Mouse (Mus musculus): ENCODE measurements around the gene Stmnd1. TPM values are rescaled to one million over a fixed set of nuclear protein-coding genes. Genes with fewer than 3 reads are reported as not detected.
"Not testable (repeated sequence)": the region's sequence is repeated elsewhere in the genome, so short reads cannot be mapped to it uniquely, and the experiment has no call there.

Gene Stmnd1
- polyA plus RNA-seq, 1 experiment from 2014 or later, result not detected

DNA sequence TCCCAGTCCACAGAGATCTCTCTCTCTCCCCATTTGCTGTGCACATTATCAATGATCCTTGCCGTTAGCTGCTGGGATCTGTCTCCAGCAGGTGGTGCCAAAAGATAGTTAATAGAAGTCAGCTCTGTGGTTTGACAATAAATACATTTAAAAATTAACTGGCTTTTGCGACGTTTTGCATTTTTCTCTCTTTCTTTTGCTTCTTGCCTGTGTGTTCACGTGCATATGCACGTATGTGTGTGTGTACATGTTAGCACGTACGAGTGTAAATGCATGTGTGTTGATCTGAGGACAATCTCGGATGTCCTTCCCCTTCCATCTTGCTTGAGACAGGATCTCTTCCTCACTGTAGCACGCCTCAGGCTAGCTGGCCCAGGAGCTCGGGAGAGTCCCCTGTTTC, 37.3 kb downstream of the Stmnd1 start:
- H3K4me1 ChIP-seq, result no peaks in the 10 kb centered on the region
- 58% methylated on average over 10 of the region's 10 CpGs for WGBS
- no peak overlapping the region for H3K27ac ChIP-seq
- DNase-seq (ENCODE audit: extremely low spot score, low spot score), result no peak
- no peaks in the 10 kb centered on the region for H3K9me3 ChIP-seq
- no peak overlapping the region for H3K4me3 ChIP-seq
- no peaks in the 10 kb centered on the region for H3K36me3 ChIP-seq (replicated peaks)
- no peaks in the 10 kb centered on the region for H3K27me3 ChIP-seq (ENCODE audit: poor library complexity, severe bottlenecking)

DNA sequence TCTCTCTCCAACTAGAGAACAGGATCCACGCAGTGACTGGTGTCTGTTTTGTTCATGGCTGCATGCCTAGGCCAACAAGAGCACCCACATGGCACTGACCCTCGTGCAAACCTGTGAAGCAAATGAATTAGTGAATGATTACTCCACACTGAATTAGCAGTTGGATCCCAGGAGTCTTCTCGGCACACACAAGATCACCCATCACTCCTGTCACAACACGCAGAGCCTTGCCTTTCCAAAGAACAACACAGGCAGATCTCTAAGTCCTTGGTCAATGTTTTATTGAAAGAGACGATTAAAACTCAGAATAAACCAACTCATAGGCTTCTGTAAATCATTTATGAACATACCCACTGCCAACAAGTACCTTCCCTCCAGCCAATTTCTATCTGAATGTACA, 39.7 kb downstream of the Stmnd1 start:
- no peak for DNase-seq (ENCODE audit: extremely low spot score, low spot score)
- Histone ChIP-seq H3K27ac (no peak overlapping the region), H3K4me3 (no peak overlapping the region), H3K4me1 (no peaks in the 10 kb centered on the region), H3K9me3 (no peaks in the 10 kb centered on the region), H3K27me3 (ENCODE audit: poor library complexity, severe bottlenecking) (no peaks in the 10 kb centered on the region), H3K36me3 (replicated peaks) (no peaks in the 10 kb centered on the region)
- WGBS, result 78% methylated on average over 5 of the region's 5 CpGs

DNA sequence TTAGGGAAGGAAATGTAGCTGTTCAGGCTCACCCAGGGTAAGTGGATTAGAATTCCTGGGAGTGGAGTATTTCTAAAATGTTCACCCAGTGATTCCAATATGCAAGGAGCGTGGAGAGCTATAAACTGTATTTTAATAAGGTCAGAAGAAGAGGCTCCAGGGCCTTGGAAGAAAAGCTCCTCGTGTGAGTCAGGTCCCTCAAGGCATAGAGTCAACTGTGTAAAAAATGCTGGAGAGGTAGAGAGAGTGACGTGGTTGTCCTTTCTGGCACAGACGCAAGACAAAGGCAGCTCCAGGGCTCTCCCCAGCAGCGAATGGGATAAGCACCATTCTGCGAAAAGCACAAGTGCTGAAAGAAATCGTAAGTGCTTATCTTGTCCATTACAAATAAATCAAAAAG, 41.6 kb downstream of the Stmnd1 start:
- Histone ChIP-seq H3K9me3 (no peaks in the 10 kb centered on the region), H3K27ac (no peak overlapping the region), H3K4me1 (no peaks in the 10 kb centered on the region), H3K36me3 (replicated peaks) (no peaks in the 10 kb centered on the region), H3K27me3 (ENCODE audit: poor library complexity, severe bottlenecking) (no peaks in the 10 kb centered on the region), H3K4me3 (no peak overlapping the region)
- no peak for DNase-seq (ENCODE audit: extremely low spot score, low spot score)
- 89% methylated on average over 7 of the region's 7 CpGs for WGBS

DNA sequence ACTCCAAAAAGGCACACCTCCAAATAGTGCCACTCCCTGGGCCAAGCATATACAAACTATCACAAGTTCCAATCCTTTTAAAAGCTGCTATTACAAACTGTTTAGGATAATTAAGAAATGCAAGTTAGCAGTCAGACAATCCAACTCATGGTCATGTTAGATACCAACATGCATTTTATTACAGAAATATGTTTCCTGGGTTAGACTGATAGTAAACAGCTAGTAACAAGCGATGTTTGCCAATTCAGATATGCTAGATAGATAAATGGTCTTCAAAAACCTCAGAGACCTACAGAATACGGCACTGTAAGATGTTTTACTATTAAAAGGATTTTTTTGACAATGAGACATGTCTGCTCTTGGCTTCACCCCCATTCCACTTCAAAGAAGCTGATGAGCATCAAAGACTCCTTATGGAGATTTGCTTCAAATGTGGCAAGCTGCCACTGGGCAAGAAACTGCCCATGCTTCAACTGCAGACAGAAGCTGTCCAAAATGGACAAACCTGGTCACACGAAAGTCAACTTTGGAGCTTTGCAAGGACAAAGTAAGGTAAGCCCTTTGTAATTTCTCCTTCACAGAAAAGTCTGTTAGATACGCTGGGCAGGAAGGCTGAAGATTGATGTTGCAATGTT, 52.9 kb downstream of the Stmnd1 start:
- H3K27ac ChIP-seq, result no peak overlapping the region
- H3K36me3 ChIP-seq (replicated peaks), result no peaks in the 10 kb centered on the region
- H3K27me3 ChIP-seq (ENCODE audit: poor library complexity, severe bottlenecking), result no peaks in the 10 kb centered on the region
- H3K4me3 ChIP-seq, result no peak overlapping the region
- WGBS, result 90% methylated on average over 4 of the region's 4 CpGs
- DNase-seq (ENCODE audit: extremely low spot score, low spot score), result no peak
- no peaks in the 10 kb centered on the region for H3K4me1 ChIP-seq
- no peaks in the 10 kb centered on the region for H3K9me3 ChIP-seq

DNA sequence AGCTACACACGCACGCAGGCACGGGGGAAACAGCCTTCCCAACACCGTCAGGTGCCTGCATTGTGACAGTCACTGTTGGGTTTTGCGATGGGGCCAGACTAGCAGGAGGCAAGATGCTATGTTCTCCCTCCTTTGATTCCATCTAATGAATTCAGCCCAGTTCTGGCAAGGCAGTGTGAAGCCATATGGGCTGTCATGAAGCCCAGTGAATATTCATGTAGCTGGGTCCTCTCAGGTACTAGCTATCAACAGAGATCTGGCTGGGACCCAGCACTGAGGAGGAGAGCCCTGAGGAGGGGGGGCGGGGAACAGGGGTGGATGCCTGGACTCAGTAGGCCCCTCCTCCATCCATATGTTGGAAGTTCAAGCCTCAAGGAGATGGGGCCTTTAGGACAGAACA, 61.5 kb downstream of the Stmnd1 start:
- no peak for DNase-seq (ENCODE audit: extremely low spot score, low spot score)
- 86% methylated on average over 6 of the region's 6 CpGs for WGBS
- H3K4me1 ChIP-seq, result no peaks in the 10 kb centered on the region
- H3K27me3 ChIP-seq (ENCODE audit: poor library complexity, severe bottlenecking), result no peaks in the 10 kb centered on the region
- peaks cover 7% of the 10 kb centered on the region for H3K9me3 ChIP-seq
- no peak overlapping the region for H3K4me3 ChIP-seq
- H3K27ac ChIP-seq, result no peak overlapping the region
- no peaks in the 10 kb centered on the region for H3K36me3 ChIP-seq (replicated peaks)

DNA sequence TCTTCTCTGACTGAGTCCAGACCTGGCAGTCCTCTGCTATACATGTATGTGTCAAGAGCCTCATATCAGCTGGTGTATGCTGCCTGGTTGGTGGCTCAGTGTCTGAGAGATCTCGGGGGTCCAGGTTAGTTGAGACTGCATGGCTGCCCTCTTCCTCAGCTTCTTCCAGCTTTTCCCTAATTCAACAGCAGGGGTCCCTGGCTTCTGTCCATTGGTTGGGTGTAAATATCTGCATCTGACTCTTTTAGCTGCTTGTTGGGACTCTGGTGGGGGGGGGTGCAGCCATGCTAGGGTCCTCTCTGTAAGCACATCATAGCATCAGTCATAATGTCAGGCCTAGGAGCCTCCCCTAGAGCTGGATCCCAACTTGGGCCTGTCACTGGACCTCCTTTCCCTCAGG, 62.8 kb downstream of the Stmnd1 start:
- H3K27me3 ChIP-seq (ENCODE audit: poor library complexity, severe bottlenecking); H3K36me3 ChIP-seq (replicated peaks); H3K9me3 ChIP-seq; H3K4me3 ChIP-seq; H3K4me1 ChIP-seq; H3K27ac ChIP-seq; DNase-seq (ENCODE audit: extremely low spot score, low spot score): not testable (repeated sequence)
- WGBS, result 88% methylated on average over 1 of the region's 1 CpGs

DNA sequence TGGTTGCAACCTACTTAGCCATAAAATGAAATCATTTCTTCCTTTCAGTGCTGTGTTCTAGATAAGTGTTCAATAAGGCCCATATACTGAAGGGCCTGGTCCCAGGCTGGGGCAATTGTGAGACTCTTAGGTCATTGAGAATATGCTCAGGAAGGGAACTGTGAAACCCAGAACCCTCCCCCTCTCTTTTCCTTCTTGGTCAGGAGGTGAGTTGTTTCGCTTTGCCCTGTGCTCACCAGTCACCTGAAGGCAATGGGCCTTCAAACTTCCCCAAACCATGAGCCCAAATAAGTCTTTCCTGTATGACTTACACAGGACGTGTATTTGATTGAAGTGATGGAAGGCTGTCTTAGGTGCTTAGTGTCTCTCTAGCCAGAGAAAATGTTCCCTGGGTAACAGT, 64.3 kb downstream of the Stmnd1 start:
- Histone ChIP-seq H3K36me3 (replicated peaks) (no peaks in the 10 kb centered on the region), H3K4me1 (no peaks in the 10 kb centered on the region), H3K9me3 (peaks cover under 1% of the 10 kb centered on the region), H3K4me3 (no peak overlapping the region), H3K27ac (no peak overlapping the region), H3K27me3 (ENCODE audit: poor library complexity, severe bottlenecking) (no peaks in the 10 kb centered on the region)
- no peak for DNase-seq (ENCODE audit: extremely low spot score, low spot score)
- WGBS, result 87% methylated on average over 2 of the region's 2 CpGs

DNA sequence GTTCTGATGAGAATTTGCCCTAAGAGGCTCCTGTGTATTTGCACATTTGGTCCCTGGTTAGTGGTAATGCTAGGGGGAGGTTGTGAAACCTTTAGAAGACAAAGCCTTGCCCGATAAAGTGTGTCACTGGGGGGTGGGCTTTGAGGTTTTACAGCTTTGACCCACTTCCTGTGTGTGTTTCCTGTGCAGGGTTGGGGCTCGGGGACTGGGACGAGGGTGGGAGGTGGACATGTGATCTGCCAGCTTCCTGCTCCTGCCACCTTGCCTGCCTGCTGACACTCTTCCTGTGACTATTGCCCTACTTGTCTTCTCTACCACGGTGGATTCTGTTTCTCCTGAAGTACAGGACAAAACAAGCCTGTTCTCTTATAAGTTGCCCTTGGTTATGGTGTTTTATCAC, 66.4 kb downstream of the Stmnd1 start:
- no peaks in the 10 kb centered on the region for H3K27me3 ChIP-seq (ENCODE audit: poor library complexity, severe bottlenecking)
- no peaks in the 10 kb centered on the region for H3K4me1 ChIP-seq
- H3K27ac ChIP-seq, result no peak overlapping the region
- no peaks in the 10 kb centered on the region for H3K36me3 ChIP-seq (replicated peaks)
- DNase-seq (ENCODE audit: extremely low spot score, low spot score), result no peak
- WGBS, result 70% methylated on average over 4 of the region's 4 CpGs
- H3K4me3 ChIP-seq, result no peak overlapping the region
- no peaks in the 10 kb centered on the region for H3K9me3 ChIP-seq

DNA sequence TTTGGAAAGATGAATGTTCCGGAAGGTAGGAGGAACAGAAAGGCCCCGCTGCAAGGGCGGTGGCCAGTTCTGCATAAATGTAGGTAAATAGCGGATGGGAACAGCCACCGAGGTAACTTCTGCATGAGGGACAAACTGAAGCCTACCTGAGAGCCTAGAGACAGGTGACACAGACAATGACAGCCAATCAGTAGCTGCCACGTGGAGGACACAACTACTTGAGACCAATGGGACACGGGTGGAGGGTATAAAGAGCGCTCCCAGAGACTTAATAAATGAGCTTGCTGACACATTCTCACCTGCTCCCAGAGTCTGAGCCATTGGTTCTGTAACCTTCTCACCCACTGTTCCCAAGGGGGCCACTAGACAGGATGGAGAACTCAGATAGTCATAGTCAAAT, 67.1 kb downstream of the Stmnd1 start:
- H3K27ac ChIP-seq, result no peak overlapping the region
- H3K9me3 ChIP-seq, result no peaks in the 10 kb centered on the region
- H3K36me3 ChIP-seq (replicated peaks), result no peaks in the 10 kb centered on the region
- DNase-seq (ENCODE audit: extremely low spot score, low spot score), result no peak
- H3K4me3 ChIP-seq, result no peak overlapping the region
- 94% methylated on average over 8 of the region's 8 CpGs for WGBS
- H3K4me1 ChIP-seq, result no peaks in the 10 kb centered on the region
- H3K27me3 ChIP-seq (ENCODE audit: poor library complexity, severe bottlenecking), result no peaks in the 10 kb centered on the region

DNA sequence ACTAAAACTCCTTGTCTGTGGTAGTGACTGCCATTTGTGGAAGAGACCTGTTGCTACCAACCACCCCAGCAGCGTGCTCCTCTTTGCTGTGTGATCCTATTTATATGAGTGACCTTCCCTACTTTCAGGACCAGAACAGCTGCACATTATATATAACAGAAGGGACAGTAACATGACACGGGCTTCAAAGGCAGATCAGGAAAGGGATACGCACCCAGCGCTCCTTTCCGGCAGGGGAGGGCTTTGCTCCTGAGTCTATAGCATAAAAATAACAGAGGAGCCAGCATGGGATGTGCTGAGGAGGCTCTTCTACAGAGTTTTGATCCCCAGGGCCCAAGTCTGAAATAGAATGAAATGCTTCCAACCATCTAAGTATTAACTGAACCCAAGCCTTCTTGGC, 67.9 kb downstream of the Stmnd1 start:
- WGBS, result 79% methylated on average over 5 of the region's 5 CpGs
- no peak for DNase-seq (ENCODE audit: extremely low spot score, low spot score)

DNA sequence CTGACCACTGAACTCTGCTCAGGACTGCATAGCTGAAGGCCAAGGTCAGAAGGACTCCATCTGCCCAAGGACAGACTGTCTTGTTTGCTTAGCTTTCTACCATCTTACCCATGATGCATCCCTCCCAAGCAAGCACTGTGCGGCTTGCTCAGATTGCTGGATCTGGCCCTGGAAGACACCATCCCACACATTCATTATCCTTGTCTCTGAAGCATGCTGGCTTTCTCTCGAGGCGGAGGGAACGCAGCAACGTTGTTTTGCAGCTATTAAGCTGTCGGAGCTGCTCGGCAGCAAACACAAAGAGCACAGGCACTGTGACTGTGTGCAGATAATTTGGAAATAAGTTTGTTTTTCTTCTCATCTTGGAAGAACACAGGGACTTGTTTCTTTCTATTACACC, 69.7 kb downstream of the Stmnd1 start:
- no peak overlapping the region for H3K4me3 ChIP-seq
- H3K27ac ChIP-seq, result no peak overlapping the region
- 93% methylated on average over 7 of the region's 7 CpGs for WGBS
- H3K27me3 ChIP-seq (ENCODE audit: poor library complexity, severe bottlenecking), result no peaks in the 10 kb centered on the region
- H3K9me3 ChIP-seq, result no peaks in the 10 kb centered on the region
- no peaks in the 10 kb centered on the region for H3K4me1 ChIP-seq
- DNase-seq (ENCODE audit: extremely low spot score, low spot score), result no peak
- no peaks in the 10 kb centered on the region for H3K36me3 ChIP-seq (replicated peaks)

More for the DNA sequence above, 67.9 kb downstream of the Stmnd1 start:
- Histone ChIP-seq H3K36me3 (replicated peaks) (no peaks in the 10 kb centered on the region), H3K27ac (no peak overlapping the region), H3K4me3 (no peak overlapping the region), H3K27me3 (ENCODE audit: poor library complexity, severe bottlenecking) (no peaks in the 10 kb centered on the region), H3K4me1 (no peaks in the 10 kb centered on the region), H3K9me3 (no peaks in the 10 kb centered on the region)

DNA sequence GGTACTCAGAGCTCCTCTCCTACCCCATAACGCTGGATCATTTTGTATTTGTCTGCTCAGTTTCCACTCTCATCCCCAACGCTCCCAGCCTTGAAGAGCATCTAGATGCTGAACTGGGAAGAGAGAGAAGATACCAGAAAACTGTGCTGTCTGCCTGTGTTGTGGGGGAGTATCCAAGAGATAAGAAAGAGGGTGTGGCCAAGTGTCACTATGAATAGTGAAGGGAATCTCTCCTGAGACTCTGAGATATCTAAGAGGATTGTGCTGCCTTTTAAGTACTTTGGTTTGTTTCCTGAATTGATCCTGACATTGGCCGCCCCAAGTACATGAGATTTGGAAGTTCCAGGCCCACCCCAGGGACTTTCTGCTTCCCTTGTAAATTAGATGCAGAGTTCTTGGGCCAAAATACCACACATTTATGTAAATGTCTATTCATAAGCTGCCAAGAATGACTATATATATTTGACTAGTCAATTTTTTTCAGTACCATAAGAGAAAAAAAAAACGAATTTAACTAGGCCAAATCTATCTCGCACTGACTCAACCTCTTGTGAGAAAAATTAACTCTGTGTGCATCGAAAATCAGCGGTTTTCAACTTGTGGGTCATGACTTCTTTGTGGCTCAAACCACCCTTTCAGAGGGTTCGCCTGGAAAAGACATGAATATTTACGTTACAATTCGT, 73.5 kb downstream of the Stmnd1 start:
- no peak for DNase-seq (ENCODE audit: extremely low spot score, low spot score)
- H3K27me3 ChIP-seq (ENCODE audit: poor library complexity, severe bottlenecking), result no peaks in the 10 kb centered on the region
- WGBS, result 90% methylated on average over 10 of the region's 10 CpGs
- H3K36me3 ChIP-seq (replicated peaks), result no peaks in the 10 kb centered on the region
- H3K4me3 ChIP-seq, result no peak overlapping the region
- no peaks in the 10 kb centered on the region for H3K9me3 ChIP-seq
- H3K4me1 ChIP-seq, result peaks cover 12% of the 10 kb centered on the region; the same call in 1 of the 2 replicates
- no peak overlapping the region for H3K27ac ChIP-seq

DNA sequence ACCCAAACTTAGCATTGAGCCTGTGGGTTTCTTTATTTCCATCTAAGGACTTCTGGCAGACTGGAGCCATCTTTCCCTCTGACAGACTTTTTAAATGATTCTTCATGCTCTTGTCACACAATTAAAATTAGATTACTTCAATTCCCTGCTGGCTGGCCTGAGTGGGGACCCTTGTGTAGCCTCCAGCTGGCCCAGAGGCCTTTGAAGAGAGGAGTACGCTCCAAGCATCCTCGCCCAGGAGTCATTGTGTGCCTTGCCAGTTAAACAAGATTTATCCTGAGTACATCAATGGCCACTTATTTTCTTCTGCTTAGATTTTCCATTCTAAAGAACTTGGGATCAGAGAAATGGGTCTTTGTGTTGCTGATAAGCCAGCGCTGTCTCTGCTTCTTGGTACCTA, 76.1 kb downstream of the Stmnd1 start:
- Histone ChIP-seq H3K27ac (no peak overlapping the region), H3K4me3 (no peak overlapping the region), H3K27me3 (ENCODE audit: poor library complexity, severe bottlenecking) (no peaks in the 10 kb centered on the region), H3K9me3 (no peaks in the 10 kb centered on the region), H3K4me1 (peaks cover 12% of the 10 kb centered on the region; the same call in 1 of the 2 replicates), H3K36me3 (replicated peaks) (no peaks in the 10 kb centered on the region)
- DNase-seq (ENCODE audit: extremely low spot score, low spot score), result no peak
- 63% methylated on average over 3 of the region's 3 CpGs for WGBS

All from forebrain, embryonic 10.5 days (tissue).